Mouse (Mus musculus): ENCODE data around the gene Prkaa1. TPM values are rescaled to one million over a fixed set of nuclear protein-coding genes. Genes with fewer than 3 reads are reported as not detected.
"Not testable (repeated sequence)": the region's sequence is repeated elsewhere in the genome, so short reads cannot be mapped to it uniquely, and the experiment has no call there.

Gene Prkaa1
- polyA plus RNA-seq, 1 experiment = 19.3 TPM

DNA sequence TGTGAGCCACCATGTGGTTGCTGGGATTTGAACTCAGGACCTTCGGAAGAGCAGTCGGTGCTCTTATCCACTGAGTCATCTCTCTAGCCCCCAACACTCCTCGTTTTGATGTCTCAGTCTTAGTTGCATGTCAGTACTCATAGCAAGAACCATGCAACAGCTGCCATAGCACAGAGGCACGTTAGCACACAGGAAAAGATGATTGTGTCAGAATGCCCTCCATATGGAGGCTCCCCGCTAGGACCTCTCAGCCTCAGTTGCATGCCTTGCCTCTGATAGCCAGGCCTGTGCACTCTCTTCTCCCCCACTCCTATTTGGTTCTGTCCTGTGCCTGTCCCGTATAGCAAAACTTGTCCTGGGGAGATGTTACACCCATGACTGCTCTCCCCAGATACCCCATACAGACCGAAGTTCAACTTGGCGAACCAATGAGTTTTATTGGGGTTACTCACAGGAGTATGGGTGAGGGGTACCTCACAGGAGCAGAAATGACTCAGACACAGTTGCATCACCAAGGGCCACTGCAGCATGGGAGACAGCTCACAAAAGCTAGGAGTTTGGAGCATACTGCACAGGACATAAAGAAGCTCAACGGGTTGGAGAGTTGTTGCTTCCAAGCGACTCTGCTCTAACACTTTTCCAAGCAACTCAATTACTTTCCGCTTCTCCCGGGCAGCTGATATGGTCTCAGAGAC lies 14.4 kb upstream of the Prkaa1 start:
- DNase-seq (ENCODE audit: low spot score) = no peak

DNA sequence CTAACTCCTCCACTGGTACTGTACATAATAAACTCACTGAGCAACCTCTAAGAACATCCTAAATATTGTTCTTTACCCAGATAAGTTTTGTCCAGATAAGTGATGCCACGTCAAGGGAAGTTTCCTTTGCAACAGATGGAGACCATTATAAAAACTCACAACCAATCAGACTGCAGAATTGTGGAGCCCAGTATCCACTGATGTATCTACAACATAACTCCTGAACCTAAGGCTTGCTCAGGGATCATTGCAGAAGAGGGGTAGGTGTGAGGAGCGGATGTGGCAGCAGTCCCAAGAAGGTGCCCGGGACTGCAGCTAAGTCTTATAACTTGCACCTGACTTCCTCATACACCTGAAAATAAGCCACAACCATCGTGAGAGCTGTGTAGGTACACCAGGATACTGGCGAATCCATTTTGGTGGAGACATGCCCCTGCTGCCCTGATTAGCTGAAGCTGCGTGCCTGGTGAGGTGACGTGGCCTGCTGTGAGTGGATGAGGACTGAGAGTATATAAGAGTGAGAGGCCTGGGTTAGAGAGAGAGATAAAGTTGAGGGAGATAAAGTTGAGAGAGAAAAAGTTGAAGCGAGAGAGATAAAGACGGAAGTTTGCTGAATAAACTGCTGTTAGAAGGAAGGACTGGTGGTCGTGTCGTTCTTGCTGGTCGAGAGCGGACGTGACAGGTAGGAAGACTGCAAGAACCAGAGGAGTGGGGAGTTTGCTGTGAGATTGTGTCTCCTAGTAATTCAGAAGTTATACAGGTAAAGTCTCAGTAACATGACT lies 12.6 kb upstream of the Prkaa1 start:
- DNase-seq (ENCODE audit: low spot score) = not testable (repeated sequence)

DNA sequence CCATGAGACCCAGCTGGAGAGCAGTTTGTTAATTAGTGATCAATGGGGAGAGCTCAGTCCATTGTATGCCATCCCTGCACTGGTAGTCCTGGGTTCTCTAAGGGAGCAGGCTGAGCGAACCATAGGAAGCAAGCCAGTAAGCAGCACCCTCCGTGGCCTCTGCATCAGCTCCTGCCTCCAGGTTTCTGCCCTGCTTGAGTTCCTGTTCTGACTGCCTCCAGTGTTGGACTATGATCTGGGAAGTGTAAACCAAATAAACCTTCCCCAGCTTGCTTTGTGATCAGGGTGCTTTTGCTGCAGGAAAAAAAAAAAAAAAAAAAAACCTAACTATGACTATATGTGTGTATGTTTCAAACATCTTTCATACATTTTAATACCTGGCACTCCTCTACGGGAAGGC lies 10.4 kb upstream of the Prkaa1 start:
- DNase-seq (ENCODE audit: low spot score) = no peak

DNA sequence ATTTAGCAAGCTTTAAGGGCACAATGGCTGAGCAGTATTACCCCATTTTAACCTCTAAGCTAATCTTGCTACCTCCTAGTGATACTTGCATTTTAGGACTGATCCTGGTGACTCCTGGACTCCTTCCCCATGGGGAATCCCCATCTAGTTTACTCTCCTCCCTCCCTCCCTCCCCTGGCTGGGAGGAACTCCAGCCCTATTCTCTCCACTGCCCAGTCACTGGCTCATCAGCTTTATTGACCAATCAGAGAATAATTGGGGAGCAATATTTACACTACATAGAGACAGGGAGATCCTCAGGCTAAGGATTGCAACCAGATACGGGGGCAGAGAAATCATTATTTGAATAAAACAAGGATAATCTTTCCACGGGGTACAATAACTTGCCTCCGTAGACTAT lies 9.5 kb upstream of the Prkaa1 start:
- DNase-seq (ENCODE audit: low spot score) = no peak

DNA sequence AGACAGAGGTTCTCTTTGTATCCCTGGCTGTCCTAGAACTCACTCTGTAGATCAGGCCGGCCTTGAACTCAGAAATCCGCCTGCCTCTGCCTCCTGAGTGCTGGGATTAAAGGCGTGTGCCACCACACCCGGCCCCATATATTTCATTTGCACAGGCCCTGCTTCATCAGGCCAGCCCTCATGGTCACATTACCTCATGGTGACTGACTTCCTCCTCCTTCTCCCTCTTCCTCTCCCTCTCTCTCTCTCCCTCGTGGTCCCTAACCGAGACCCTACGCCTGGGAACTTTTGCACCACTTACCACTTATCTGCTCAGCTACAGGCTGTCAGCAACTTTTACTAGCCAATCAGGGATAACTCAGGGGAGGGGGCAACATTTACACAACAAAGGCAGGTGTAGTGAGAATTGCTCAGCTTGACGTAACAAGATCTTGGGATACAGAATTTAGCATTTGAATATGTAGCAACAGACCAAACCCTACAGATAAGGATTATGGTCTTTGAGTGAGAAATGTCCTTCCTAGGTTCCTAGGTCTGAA lies 8.6 kb upstream of the Prkaa1 start:
- no peak for DNase-seq (ENCODE audit: low spot score)

GRCm38 (mm10) chr15:5138021-5138856 lies 5.4 kb upstream of the Prkaa1 start:
- no peak for DNase-seq (ENCODE audit: low spot score)

GRCm38 (mm10) chr15:5139366-5139765 lies 4.3 kb upstream of the Prkaa1 start:
- DNase-seq (ENCODE audit: low spot score) = no peak

- DNase-seq (ENCODE audit: low spot score) = no peak
Observed at GRCm38 (mm10) chr15:5139863-5140262, 3.8 kb upstream of the Prkaa1 start.

GRCm38 (mm10) chr15:5140357-5140756 lies 3.3 kb upstream of the Prkaa1 start:
- no peak for DNase-seq (ENCODE audit: low spot score)

GRCm38 (mm10) chr15:5142047-5142446 lies 1.6 kb upstream of the Prkaa1 start:
- DNase-seq (ENCODE audit: low spot score) = no peak

GRCm38 (mm10) chr15:5142714-5143113 lies 947 bp upstream of the Prkaa1 start:
- no peak for DNase-seq (ENCODE audit: low spot score)

DNA sequence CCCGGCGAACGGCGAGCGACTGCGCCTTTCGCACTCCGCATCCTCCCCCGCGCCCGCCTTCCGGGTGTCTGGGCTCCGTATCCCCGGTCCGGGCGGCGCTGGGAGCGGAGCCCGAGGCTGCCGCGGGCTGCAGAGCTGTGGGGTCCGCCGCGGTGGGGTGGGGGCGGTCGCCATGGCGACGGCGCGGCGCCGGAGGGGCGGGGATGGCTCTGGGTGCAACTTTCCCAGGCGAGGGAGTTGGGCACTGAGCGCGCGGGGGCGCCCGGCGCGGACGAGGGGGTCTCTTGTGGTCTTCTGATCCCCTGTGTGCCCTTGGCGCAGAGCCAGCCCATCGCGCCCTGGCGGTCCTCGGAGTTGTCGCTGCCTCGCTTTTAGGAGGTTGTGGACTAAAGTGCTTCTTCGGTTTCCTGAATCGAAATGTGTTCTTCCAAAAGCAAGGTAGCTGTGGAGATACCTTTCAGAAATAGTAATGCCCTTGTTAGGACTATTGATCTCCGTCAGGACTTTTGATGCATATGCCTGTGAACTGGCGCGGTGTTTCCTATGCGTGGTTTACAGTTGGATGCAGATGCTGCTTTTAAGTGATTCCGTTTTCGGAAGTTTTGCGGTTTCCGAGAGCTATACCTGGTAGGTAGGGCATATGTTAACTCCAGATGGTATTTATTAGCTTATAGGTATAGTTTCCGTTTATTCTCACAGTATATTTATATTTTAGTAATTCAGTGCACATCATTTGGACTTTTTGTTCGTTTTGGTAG lies 539 bp downstream of the Prkaa1 start:
- DNase-seq (ENCODE audit: low spot score) = peak; percentile 66

DNA sequence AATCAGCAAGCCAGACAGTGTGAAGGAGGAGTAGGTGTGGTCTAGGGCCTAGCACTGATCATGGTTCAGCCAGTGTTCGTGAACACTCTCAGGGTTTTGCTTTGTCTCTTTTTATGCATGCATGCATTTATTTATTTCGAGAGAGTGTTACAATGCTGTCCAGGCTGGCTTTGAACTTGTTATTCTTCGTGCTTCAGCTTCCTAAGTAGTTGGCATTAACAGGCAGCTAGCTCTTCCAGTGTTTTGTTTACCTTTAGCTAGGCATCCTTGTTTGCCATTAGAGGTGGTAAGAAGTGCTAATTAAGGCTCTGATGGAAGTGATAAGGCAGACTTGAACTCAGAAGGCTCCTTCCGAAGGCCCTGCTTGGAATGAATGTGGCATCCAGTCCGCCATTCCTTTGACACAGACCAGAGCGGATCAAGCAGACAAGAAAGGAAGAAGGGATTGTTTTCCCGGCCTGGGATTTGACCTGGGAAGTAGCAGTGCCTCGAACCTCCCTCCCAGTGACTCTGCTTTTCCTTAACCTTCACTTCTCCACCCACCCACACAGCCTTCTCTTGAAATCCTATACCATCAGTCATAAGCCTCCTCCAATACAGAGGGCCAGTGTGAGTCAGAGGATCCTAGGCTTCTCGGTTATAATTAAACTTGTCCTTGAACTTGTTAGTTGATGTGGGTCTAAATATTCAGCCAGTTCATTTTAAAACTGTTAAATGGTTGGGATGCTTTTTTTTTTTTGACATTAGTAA lies 1.7 kb downstream of the Prkaa1 start:
- no peak for DNase-seq (ENCODE audit: low spot score)

DNA sequence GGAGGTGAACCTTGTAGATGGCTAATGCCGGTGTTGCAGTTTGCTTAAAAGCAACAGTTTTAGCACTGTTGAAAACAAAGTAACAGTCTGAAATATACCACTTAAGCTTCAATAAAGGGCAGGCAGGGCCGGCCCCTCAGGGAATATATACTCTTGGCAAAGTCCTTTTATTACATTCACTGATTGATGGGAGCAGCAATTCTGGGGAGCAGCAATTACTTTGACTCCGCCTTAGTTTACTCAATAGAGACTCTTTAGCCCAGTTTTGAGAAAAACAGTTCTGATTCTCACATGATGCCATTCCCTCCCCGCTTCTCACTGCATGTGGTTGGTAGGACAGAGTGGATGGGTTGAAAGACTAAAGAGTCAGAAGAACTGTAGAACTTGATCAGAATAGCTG lies 5.5 kb downstream of the Prkaa1 start:
- no peak for DNase-seq (ENCODE audit: low spot score)

DNA sequence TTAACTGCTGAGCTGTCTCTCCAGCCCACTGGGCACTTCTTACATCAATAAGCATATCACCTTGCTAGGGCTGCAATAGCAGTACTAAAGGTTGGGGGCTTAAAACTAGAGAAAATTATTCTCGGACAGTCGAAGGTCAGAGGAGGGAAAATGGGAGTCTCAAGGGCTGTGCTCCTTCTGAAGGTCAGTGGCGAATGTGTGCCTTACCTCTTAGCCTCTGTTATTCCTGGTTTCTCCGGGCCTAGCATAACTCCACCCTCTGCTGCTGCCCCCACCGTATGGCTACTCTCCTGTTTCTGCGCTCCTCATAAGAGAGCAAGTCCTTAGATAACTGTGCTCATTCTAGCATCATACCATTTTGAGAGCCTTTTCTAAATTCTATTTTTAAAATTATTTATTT lies 8.5 kb downstream of the Prkaa1 start:
- DNase-seq (ENCODE audit: low spot score) = no peak

- no peak for DNase-seq (ENCODE audit: low spot score)
Observed at GRCm38 (mm10) chr15:5154621-5155020, 11.0 kb downstream of the Prkaa1 start.

GRCm38 (mm10) chr15:5155093-5155492 lies 11.4 kb downstream of the Prkaa1 start:
- DNase-seq (ENCODE audit: low spot score) = no peak

DNA sequence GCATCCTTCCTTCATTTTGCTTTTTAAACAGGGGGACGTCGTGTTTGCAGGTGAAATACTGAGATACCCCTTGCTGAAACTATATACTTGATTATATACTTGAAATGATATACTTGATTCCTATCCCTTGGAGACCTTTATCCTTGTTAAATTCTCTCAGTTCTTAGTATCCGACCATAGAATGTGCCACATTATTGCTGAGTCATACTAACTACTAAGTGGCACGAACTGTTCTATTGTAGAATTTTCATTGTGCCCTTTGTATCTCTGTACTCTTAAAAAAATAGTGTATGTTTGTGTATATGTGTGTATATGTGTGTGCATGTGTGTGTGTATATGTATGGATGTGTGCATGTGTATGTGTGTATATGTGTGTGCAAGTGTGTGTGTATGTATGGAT lies 12.7 kb downstream of the Prkaa1 start:
- no peak for DNase-seq (ENCODE audit: low spot score)

- no peak for DNase-seq (ENCODE audit: low spot score)
Observed at GRCm38 (mm10) chr15:5157386-5157785, 13.7 kb downstream of the Prkaa1 start.

DNA sequence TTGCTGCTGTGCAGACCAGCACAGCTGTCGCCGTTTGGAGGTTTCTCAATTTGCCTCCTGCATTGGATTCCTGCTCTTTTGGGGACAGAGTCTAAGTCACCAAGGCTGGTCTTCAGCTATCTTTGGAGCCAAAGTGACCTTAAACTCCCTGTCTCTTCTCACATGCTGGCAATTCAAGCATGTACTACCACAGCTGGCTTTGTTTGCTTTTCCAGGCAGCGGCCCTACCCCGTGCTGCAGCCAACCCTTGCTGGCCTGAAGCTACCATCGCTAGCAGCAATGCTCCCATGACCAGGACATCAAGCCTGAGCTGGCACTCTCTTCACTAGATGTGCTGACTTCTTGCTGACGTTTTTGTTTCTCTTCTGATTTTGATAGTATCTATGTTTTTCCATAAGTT lies 15.2 kb downstream of the Prkaa1 start:
- no peak for DNase-seq (ENCODE audit: low spot score)

All from urinary bladder, adult 2 months (tissue).